16 mouse cellular contexts compared by ENCODE assay signal in the genomic region with DNA sequence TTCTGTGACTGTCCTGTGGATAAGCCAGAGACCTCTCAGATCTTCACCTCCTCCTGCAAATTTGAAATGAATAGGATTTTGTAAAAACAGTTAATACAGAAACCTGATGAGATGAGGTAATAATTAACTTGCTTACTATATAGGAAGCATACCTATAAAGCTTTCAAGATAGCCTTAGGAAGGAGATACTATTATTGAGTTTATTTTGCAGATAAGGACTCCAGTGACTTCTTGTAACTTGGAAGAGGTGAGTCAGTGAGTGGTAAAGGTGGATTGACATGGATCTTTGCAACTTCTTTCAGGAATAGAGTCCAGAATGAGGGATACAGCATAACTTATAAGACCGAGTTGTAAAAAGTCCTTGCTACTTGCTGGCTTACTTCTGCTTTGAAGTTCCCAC.
"Had no signal": no experiment of that assay in that cellular context is flagged by ENCODE, and none has a peak within 500 bp of the region (broad histone marks: within the 10 kb centered on the region; RNA-seq: fewer than 3 reads in every experiment).

No protein-coding gene starts in this region.

- H3K9me3 ChIP-seq: neural tube, embryonic 13.5 days; neural tube, embryonic 15.5 days; stomach, embryonic 15.5 days had no signal

- DNase-seq: retina, postnatal 1 day; right cerebral cortex, adult 18-20 months; right cerebral cortex, postnatal 14 days; right cerebral cortex, postnatal 25 days; right cerebral cortex, postnatal 4 days; spleen, adult 18-20 months; thymus, adult 18-20 months; thymus, adult 2 months; thymus, postnatal 14 days; thymus, postnatal 25 days; thymus, postnatal 36 days; thymus, postnatal 4 days had no signal

- H3K4me2 ChIP-seq: neural tube, embryonic 13.5 days; neural tube, embryonic 15.5 days; stomach, embryonic 15.5 days had no signal

- H3K9ac ChIP-seq: neural tube, embryonic 13.5 days; neural tube, embryonic 15.5 days; stomach, embryonic 15.5 days had no signal

- H3K4me1 ChIP-seq: neural tube, embryonic 13.5 days; neural tube, embryonic 15.5 days; stomach, embryonic 15.5 days had no signal

- H3K4me3 ChIP-seq: neural tube, embryonic 13.5 days; neural tube, embryonic 15.5 days; stomach, embryonic 15.5 days had no signal

- H3K36me3 ChIP-seq: neural tube, embryonic 13.5 days; neural tube, embryonic 15.5 days; stomach, embryonic 15.5 days had no signal

- H3K27me3 ChIP-seq: neural tube, embryonic 13.5 days; neural tube, embryonic 15.5 days; stomach, embryonic 15.5 days had no signal

- H3K27ac ChIP-seq: neural tube, embryonic 13.5 days; neural tube, embryonic 15.5 days; stomach, embryonic 15.5 days; stomach, postnatal 0 days had no signal
